Mouse (Mus musculus) forebrain, embryonic 16.5 days (tissue): Measurements from ENCODE around the gene Fto. TPM values are rescaled to one million over a fixed set of nuclear protein-coding genes. Genes with fewer than 3 reads are reported as not detected.

Experiments used
- ATAC-seq: fragments of 200-750 bp; cut with Nextera tagmentation; 2 replicates; pipeline ENCODE4 v1.8.0; 2017; ENCODE audit warnings: mild to moderate bottlenecking, moderate library complexity
- H3K27ac ChIP-seq: fragments of 300-500 bp; sonication (generic); 2 replicates; pipeline ENCODE4 v1.5.1; 2014; ENCODE audit warnings: low read length, control low read depth
- H3K27me3 ChIP-seq: fragments of 300-500 bp; sonication (generic); replicated peaks from 2 replicates; pipeline ENCODE4 v1.6.1; 2014; ENCODE audit warnings: low read length; ENCODE audit not compliant: control insufficient read depth, insufficient read depth
- H3K36me3 ChIP-seq: fragments of 300-500 bp; sonication (generic); 2 replicates; pipeline ENCODE4 v1.6.1; 2014; ENCODE audit not compliant: control insufficient read depth, insufficient read depth
- H3K4me1 ChIP-seq: fragments of 300-500 bp; sonication (generic); replicated peaks from 2 replicates; pipeline ENCODE4 v1.6.1; 2014; ENCODE audit warnings: low read length; ENCODE audit not compliant: control insufficient read depth, insufficient read depth
- H3K4me2 ChIP-seq: fragments of 300-500 bp; sonication (generic); 2 replicates; pipeline ENCODE4 v1.6.1; 2014; ENCODE audit warnings: mild to moderate bottlenecking, low read length, control low read depth
- H3K4me3 ChIP-seq: fragments of 300-500 bp; sonication (generic); replicated peaks from 2 replicates; pipeline ENCODE4 v1.5.1; 2014; ENCODE audit warnings: mild to moderate bottlenecking, low read length, control low read depth
- H3K9ac ChIP-seq: fragments of 300-500 bp; sonication (generic); replicated peaks from 2 replicates; pipeline ENCODE4 v1.6.1; 2014; ENCODE audit warnings: low read depth, low read length, control low read depth
- H3K9me3 ChIP-seq: fragments of 300-500 bp; sonication (generic); 2 replicates; pipeline ENCODE4 v1.6.1; 2016; ENCODE audit warnings: low read length; ENCODE audit not compliant: control insufficient read depth
- WGBS: fragments of 180-500 bp; shearing (Covaris S2); extraction: QIAGEN DNeasy Blood & Tissue Kit; methylation state at CpG from one replicate; pipeline ENCODE4 v1.1.7; 2014; 5-methylcytosine and 5-hydroxymethylcytosine counted together
- polyA plus RNA-seq: library from polyadenylated mRNA; unstranded; fragments of >200 nt; fragmentation: Nextera tagmentation; extraction: Ambion mirVana; gene quantifications from 2 replicates; pipeline ENCODE4 v1.2.1, GENCODE M21; 2015

The Fto gene
- polyA plus RNA-seq, 1 experiment from 2014 or later = 132 TPM

- peaks cover 3% of the 10 kb centered on the region; the same call in 1 of the 2 replicates for H3K4me1 ChIP-seq
- ATAC-seq = no peak
- H3K4me3 ChIP-seq = no peak overlapping the region
- no peaks in the 10 kb centered on the region; the same call in 1 of the 2 replicates for H3K27me3 ChIP-seq
- 74% methylated on average over 6 of the region's 6 CpGs for whole genome bisulfite sequencing
- H3K27ac ChIP-seq = no peak overlapping the region
- H3K9ac ChIP-seq = no peak overlapping the region
- no peaks in the 10 kb centered on the region for H3K36me3 ChIP-seq
- no peaks in the 10 kb centered on the region for H3K9me3 ChIP-seq
- H3K4me2 ChIP-seq = no peak overlapping the region
Observed at GRCm38 (mm10) chr8:91636887-91637286, 323.6 kb downstream of the Fto start.

GRCm38 (mm10) chr8:91637684-91638083 lies 324.4 kb downstream of the Fto start:
- H3K27me3 ChIP-seq = no peaks in the 10 kb centered on the region; the same call in 1 of the 2 replicates
- no peak overlapping the region for H3K4me3 ChIP-seq
- no peak overlapping the region for H3K4me2 ChIP-seq
- no peaks in the 10 kb centered on the region for H3K36me3 ChIP-seq
- no peak overlapping the region for H3K9ac ChIP-seq
- WGBS = 73% methylated on average over 9 of the region's 9 CpGs
- no peaks in the 10 kb centered on the region for H3K9me3 ChIP-seq
- ATAC-seq = no peak
- H3K27ac ChIP-seq = no peak overlapping the region
- peaks cover 3% of the 10 kb centered on the region; the same call in 1 of the 2 replicates for H3K4me1 ChIP-seq

- Histone ChIP-seq H3K36me3 (no peaks in the 10 kb centered on the region), H3K4me2 (no peak overlapping the region), H3K9ac (no peak overlapping the region), H3K4me3 (no peak overlapping the region), H3K27ac (no peak overlapping the region), H3K27me3 (no peaks in the 10 kb centered on the region; the same call in 1 of the 2 replicates), H3K4me1 (peaks cover 3% of the 10 kb centered on the region; the same call in 1 of the 2 replicates), H3K9me3 (no peaks in the 10 kb centered on the region)
- ATAC-seq = no peak
- 24% methylated on average over 12 of the region's 12 CpGs for WGBS
Observed at GRCm38 (mm10) chr8:91638256-91638655, 324.9 kb downstream of the Fto start.

GRCm38 (mm10) chr8:91640471-91640870 lies 327.1 kb downstream of the Fto start:
- no peak for ATAC-seq
- WGBS = 75% methylated on average over 7 of the region's 7 CpGs
- Histone ChIP-seq H3K4me1 (peaks cover 6% of the 10 kb centered on the region; the same call in 1 of the 2 replicates), H3K4me3 (no peak overlapping the region), H3K36me3 (no peaks in the 10 kb centered on the region), H3K27ac (no peak overlapping the region), H3K4me2 (no peak overlapping the region), H3K27me3 (no peaks in the 10 kb centered on the region; the same call in none of the 2 replicates), H3K9ac (no peak overlapping the region), H3K9me3 (no peaks in the 10 kb centered on the region)

- H3K27ac ChIP-seq = no peak overlapping the region
- H3K9ac ChIP-seq = no peak overlapping the region
- peaks cover 17% of the 10 kb centered on the region for H3K4me1 ChIP-seq
- no peak for ATAC-seq
- H3K9me3 ChIP-seq = no peaks in the 10 kb centered on the region
- H3K4me3 ChIP-seq = no peak overlapping the region
- H3K4me2 ChIP-seq = no peak overlapping the region
- 13% methylated on average over 2 of the region's 2 CpGs for WGBS
- peaks cover 11% of the 10 kb centered on the region for H3K27me3 ChIP-seq
- no peaks in the 10 kb centered on the region for H3K36me3 ChIP-seq
Observed at GRCm38 (mm10) chr8:91645484-91645883, 332.2 kb downstream of the Fto start.

GRCm38 (mm10) chr8:91647959-91648358 lies 334.6 kb downstream of the Fto start:
- Histone ChIP-seq H3K27me3 (peaks cover 11% of the 10 kb centered on the region), H3K27ac (no peak overlapping the region), H3K9ac (no peak overlapping the region), H3K9me3 (no peaks in the 10 kb centered on the region), H3K4me1 (peaks cover 17% of the 10 kb centered on the region), H3K4me2 (no peak overlapping the region), H3K36me3 (no peaks in the 10 kb centered on the region), H3K4me3 (no peak overlapping the region)
- ATAC-seq = no peak
- 11% methylated on average over 11 of the region's 11 CpGs for WGBS

- Histone ChIP-seq H3K4me1 (peaks cover 17% of the 10 kb centered on the region), H3K27ac (no peak overlapping the region), H3K4me2 (no peak overlapping the region), H3K27me3 (peaks cover 11% of the 10 kb centered on the region), H3K9me3 (no peaks in the 10 kb centered on the region), H3K9ac (no peak overlapping the region), H3K36me3 (no peaks in the 10 kb centered on the region), H3K4me3 (no peak overlapping the region)
- no peak for ATAC-seq
- WGBS = 19% methylated on average over 9 of the region's 9 CpGs
Observed at GRCm38 (mm10) chr8:91648776-91649175, 335.5 kb downstream of the Fto start.

GRCm38 (mm10) chr8:91653561-91653960 lies 340.2 kb downstream of the Fto start:
- Histone ChIP-seq H3K9ac (no peak overlapping the region), H3K27me3 (0 out of 2 replicates have a peak, but pooled peaks cover 2% of the 10 kb centered on the region), H3K4me3 (no peak overlapping the region), H3K36me3 (no peaks in the 10 kb centered on the region), H3K9me3 (no peaks in the 10 kb centered on the region), H3K27ac (no peak overlapping the region), H3K4me1 (peaks cover 8% of the 10 kb centered on the region), H3K4me2 (no peak overlapping the region)
- 58% methylated on average over 3 of the region's 3 CpGs for WGBS
- no peak for ATAC-seq

- Histone ChIP-seq H3K36me3 (no peaks in the 10 kb centered on the region), H3K9me3 (no peaks in the 10 kb centered on the region)
- WGBS = 85% methylated on average over 9 of the region's 9 CpGs
Observed at GRCm38 (mm10) chr8:91657381-91657780, 344.1 kb downstream of the Fto start.

GRCm38 (mm10) chr8:91660879-91661278 lies 347.6 kb downstream of the Fto start:
- Histone ChIP-seq H3K4me1 (0 out of 2 replicates have a peak, but pooled peaks cover 6% of the 10 kb centered on the region), H3K4me2 (no peak overlapping the region), H3K36me3 (no peaks in the 10 kb centered on the region), H3K9ac (no peak overlapping the region), H3K27ac (no peak overlapping the region), H3K4me3 (no peak overlapping the region), H3K27me3 (no peaks in the 10 kb centered on the region), H3K9me3 (no peaks in the 10 kb centered on the region)
- ATAC-seq = no peak
- 84% methylated on average over 8 of the region's 8 CpGs for WGBS

More at GRCm38 (mm10) chr8:91657381-91657780, 344.1 kb downstream of the Fto start:
- no peak for ATAC-seq
- Histone ChIP-seq H3K27me3 (no peaks in the 10 kb centered on the region), H3K4me2 (no peak overlapping the region), H3K4me3 (no peak overlapping the region), H3K27ac (no peak overlapping the region), H3K9ac (no peak overlapping the region), H3K4me1 (0 out of 2 replicates have a peak, but pooled peaks cover 4% of the 10 kb centered on the region)
